Mouse (Mus musculus) intestine, embryonic 14.5 days (tissue): ENCODE data around the gene Lrrc8c. TPM values are rescaled to one million over a fixed set of nuclear protein-coding genes. Genes with fewer than 3 reads are reported as not detected.

Experiments
- ATAC-seq: fragments of 200-750 bp; cut with Nextera tagmentation; replicated peaks from 2 replicates; pipeline ENCODE4 v1.8.0; 2017; ENCODE audit warnings: low read depth, moderate number of reproducible peaks, moderate TSS enrichment, moderate library complexity; ENCODE audit not compliant: low FRiP score, low TSS enrichment
- DNase-seq: peaks from one replicate; pipeline ENCODE4 v3.0.0-alpha.2; 2018; ENCODE audit warnings: low spot score
- H3K27ac ChIP-seq: fragments of 300-500 bp; sonication (generic); 2 replicates; pipeline ENCODE4 v1.5.1; 2014; ENCODE audit warnings: low read depth, mild to moderate bottlenecking, control low read depth
- H3K27me3 ChIP-seq: fragments of 300-500 bp; sonication (generic); replicated peaks from 2 replicates; pipeline ENCODE4 v1.6.1; 2014; ENCODE audit warnings: low read length, control low read depth; ENCODE audit not compliant: control insufficient read depth, insufficient read depth
- H3K36me3 ChIP-seq: fragments of 300-500 bp; sonication (generic); 2 replicates; pipeline ENCODE4 v1.6.1; 2014; ENCODE audit warnings: low read length, control low read depth; ENCODE audit not compliant: control insufficient read depth, insufficient read depth
- H3K4me1 ChIP-seq: fragments of 300-500 bp; sonication (generic); replicated peaks from 2 replicates; pipeline ENCODE4 v1.6.1; 2014; ENCODE audit warnings: low read length, control low read depth, mixed read lengths; ENCODE audit not compliant: control insufficient read depth, insufficient read depth
- H3K4me2 ChIP-seq: fragments of 300-500 bp; sonication (generic); 2 replicates; pipeline ENCODE4 v1.6.1; 2014; ENCODE audit warnings: low read length
- H3K4me3 ChIP-seq: fragments of 300-500 bp; sonication (generic); 2 replicates; pipeline ENCODE4 v1.5.1; 2014; ENCODE audit warnings: low read depth, low read length, control low read depth, mixed read lengths
- H3K9ac ChIP-seq: fragments of 300-500 bp; sonication (generic); 2 replicates; pipeline ENCODE4 v1.6.1; 2014; ENCODE audit warnings: mild to moderate bottlenecking, low read length
- H3K9me3 ChIP-seq: fragments of 300-500 bp; sonication (generic); 2 replicates; pipeline ENCODE4 v1.6.1; 2016; ENCODE audit warnings: low read length, control low read depth; ENCODE audit not compliant: control insufficient read depth
- WGBS: fragments of 180-500 bp; shearing (Covaris S2); extraction: QIAGEN DNeasy Blood & Tissue Kit; methylation state at CpG from one replicate; pipeline ENCODE4 v1.1.7; 2014; 5-methylcytosine and 5-hydroxymethylcytosine counted together
- polyA plus RNA-seq: library from polyadenylated mRNA; unstranded; fragments of >200 nt; fragmentation: Nextera tagmentation; extraction: Ambion mirVana; gene quantifications from 2 replicates; pipeline ENCODE4 v1.2.1, GENCODE M21; 2014

Gene Lrrc8c
- polyA plus RNA-seq, 1 experiment from 2014 or later, result 19.1 TPM

GRCm38 (mm10) chr5:105620505-105621116 lies 101.4 kb downstream of the Lrrc8c start:
- Histone ChIP-seq H3K27me3 (no peaks in the 10 kb centered on the region), H3K9me3 (no peaks in the 10 kb centered on the region), H3K27ac (no peak overlapping the region; the same call in 1 of the 2 replicates), H3K36me3 (no peaks in the 10 kb centered on the region), H3K4me1 (0 out of 2 replicates have a peak, but pooled peaks cover 7% of the 10 kb centered on the region), H3K9ac (no peak overlapping the region), H3K4me2 (no peak overlapping the region), H3K4me3 (no peak overlapping the region)
- no peak for ATAC-seq
- WGBS, result 65% methylated on average over 6 of the region's 6 CpGs
- DNase-seq, result no peak

- ATAC-seq (no peak), DNase-seq (no peak)
- WGBS, result 45% methylated on average over 4 of the region's 4 CpGs
- Histone ChIP-seq H3K4me1 (peaks cover 7% of the 10 kb centered on the region; the same call in 1 of the 2 replicates), H3K27me3 (no peaks in the 10 kb centered on the region), H3K27ac (no peak overlapping the region; the same call in 1 of the 2 replicates), H3K4me3 (no peak overlapping the region), H3K36me3 (no peaks in the 10 kb centered on the region), H3K9ac (no peak overlapping the region), H3K4me2 (no peak overlapping the region), H3K9me3 (no peaks in the 10 kb centered on the region)
These were observed 104.0 kb downstream of the Lrrc8c start for GRCm38 (mm10) chr5:105623074-105623713.

- no peak overlapping the region for H3K27ac ChIP-seq
- ATAC-seq (no peak), DNase-seq (no peak)
- no peak overlapping the region for H3K4me2 ChIP-seq
- no peak overlapping the region for H3K9ac ChIP-seq
- WGBS, result 76% methylated on average over 3 of the region's 3 CpGs
- H3K9me3 ChIP-seq, result no peaks in the 10 kb centered on the region
- peaks cover 7% of the 10 kb centered on the region; the same call in 1 of the 2 replicates for H3K4me1 ChIP-seq
- no peaks in the 10 kb centered on the region for H3K36me3 ChIP-seq
- no peaks in the 10 kb centered on the region for H3K27me3 ChIP-seq
- no peak overlapping the region for H3K4me3 ChIP-seq
These were observed 105.1 kb downstream of the Lrrc8c start for GRCm38 (mm10) chr5:105624257-105624656.

GRCm38 (mm10) chr5:105625504-105626150 lies 106.4 kb downstream of the Lrrc8c start:
- peaks cover 7% of the 10 kb centered on the region; the same call in 1 of the 2 replicates for H3K4me1 ChIP-seq
- 59% methylated on average over 8 of the region's 8 CpGs for WGBS
- no peak for DNase-seq

GRCm38 (mm10) chr5:105626355-105626754 lies 107.2 kb downstream of the Lrrc8c start:
- Histone ChIP-seq H3K9ac (no peak overlapping the region), H3K4me2 (no peak overlapping the region), H3K4me3 (no peak overlapping the region), H3K27ac (peak overlapping the region; percentile 33), H3K36me3 (no peaks in the 10 kb centered on the region), H3K27me3 (no peaks in the 10 kb centered on the region), H3K9me3 (no peaks in the 10 kb centered on the region), H3K4me1 (peaks cover 7% of the 10 kb centered on the region; the same call in 1 of the 2 replicates)
- WGBS, result 54% methylated on average over 3 of the region's 3 CpGs
- DNase-seq, result no peak
- ATAC-seq, result no peak

More at GRCm38 (mm10) chr5:105625504-105626150, 106.4 kb downstream of the Lrrc8c start:
- peak overlapping the region; percentile 33; the same call in 1 of the 2 replicates for H3K27ac ChIP-seq
- no peaks in the 10 kb centered on the region for H3K9me3 ChIP-seq
- no peak for ATAC-seq
- no peak overlapping the region for H3K9ac ChIP-seq
- no peak overlapping the region for H3K4me2 ChIP-seq
- no peaks in the 10 kb centered on the region for H3K27me3 ChIP-seq
- H3K36me3 ChIP-seq, result no peaks in the 10 kb centered on the region
- H3K4me3 ChIP-seq, result no peak overlapping the region

- H3K27me3 ChIP-seq, result no peaks in the 10 kb centered on the region
- H3K4me3 ChIP-seq, result no peak overlapping the region
- DNase-seq (no peak), ATAC-seq (no peak)
- 83% methylated on average over 5 of the region's 5 CpGs for WGBS
- H3K4me1 ChIP-seq, result peaks cover 7% of the 10 kb centered on the region; the same call in 1 of the 2 replicates
- no peaks in the 10 kb centered on the region for H3K9me3 ChIP-seq
- H3K9ac ChIP-seq, result no peak overlapping the region
- no peak overlapping the region for H3K4me2 ChIP-seq
- H3K36me3 ChIP-seq, result no peaks in the 10 kb centered on the region
- H3K27ac ChIP-seq, result no peak overlapping the region
These were observed 107.9 kb downstream of the Lrrc8c start for GRCm38 (mm10) chr5:105627093-105627492.

- DNase-seq (no peak), ATAC-seq (no peak)
- H3K9me3 ChIP-seq, result no peaks in the 10 kb centered on the region
- no peaks in the 10 kb centered on the region; the same call in 1 of the 2 replicates for H3K4me1 ChIP-seq
- WGBS, result 61% methylated on average over 1 of the region's 1 CpGs
- no peaks in the 10 kb centered on the region for H3K36me3 ChIP-seq
- no peak overlapping the region for H3K9ac ChIP-seq
- H3K4me3 ChIP-seq, result no peak overlapping the region
- no peak overlapping the region for H3K27ac ChIP-seq
- H3K27me3 ChIP-seq, result no peaks in the 10 kb centered on the region
- H3K4me2 ChIP-seq, result no peak overlapping the region
These were observed 110.8 kb downstream of the Lrrc8c start for GRCm38 (mm10) chr5:105629955-105630354.

- no peak overlapping the region for H3K4me2 ChIP-seq
- H3K27ac ChIP-seq, result no peak overlapping the region
- H3K36me3 ChIP-seq, result no peaks in the 10 kb centered on the region
- H3K9ac ChIP-seq, result no peak overlapping the region
- no peak for DNase-seq
- no peaks in the 10 kb centered on the region for H3K9me3 ChIP-seq
- no peaks in the 10 kb centered on the region for H3K27me3 ChIP-seq
- no peaks in the 10 kb centered on the region for H3K4me1 ChIP-seq
- 88% methylated on average over 10 of the region's 10 CpGs for WGBS
- no peak overlapping the region for H3K4me3 ChIP-seq
- ATAC-seq, result no peak
These were observed 112.9 kb downstream of the Lrrc8c start for GRCm38 (mm10) chr5:105632066-105632465.
